Mouse (Mus musculus): ENCODE results near the gene Tbxas1. TPM values are rescaled to one million over a fixed set of nuclear protein-coding genes. Genes with fewer than 3 reads are reported as not detected.
A peak's percentile ranks its signal among the peaks of the same experiment; 100 is the strongest.

Gene Tbxas1
- total RNA-seq, 1 experiment from 2014 or later, result 19.2 TPM

DNA sequence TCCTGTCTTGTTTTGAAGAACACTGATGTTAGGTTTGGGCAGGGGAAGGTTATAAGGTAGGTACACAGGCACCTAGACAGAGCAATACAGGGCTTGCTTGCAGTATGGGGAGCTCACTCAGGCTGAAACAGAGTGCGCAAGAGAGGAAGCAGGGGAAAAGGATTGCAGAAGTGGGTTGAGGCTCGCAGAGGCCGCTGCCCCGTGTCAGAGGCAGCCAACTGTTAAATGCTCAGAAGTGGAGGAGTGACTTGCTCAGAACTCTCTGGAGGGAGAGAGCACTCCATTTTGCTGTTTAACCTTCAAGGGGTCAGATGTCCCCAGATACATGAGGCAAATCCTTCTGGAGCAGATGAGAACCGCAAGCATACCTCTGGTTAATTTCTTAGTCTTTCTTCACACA, 132.0 kb downstream of the Tbxas1 start:
- peak; percentile 88 for ATAC-seq (replicated peaks; ENCODE audit: insufficient number of reproducible peaks, low FRiP score, low TSS enrichment, poor library complexity, severe bottlenecking)

DNA sequence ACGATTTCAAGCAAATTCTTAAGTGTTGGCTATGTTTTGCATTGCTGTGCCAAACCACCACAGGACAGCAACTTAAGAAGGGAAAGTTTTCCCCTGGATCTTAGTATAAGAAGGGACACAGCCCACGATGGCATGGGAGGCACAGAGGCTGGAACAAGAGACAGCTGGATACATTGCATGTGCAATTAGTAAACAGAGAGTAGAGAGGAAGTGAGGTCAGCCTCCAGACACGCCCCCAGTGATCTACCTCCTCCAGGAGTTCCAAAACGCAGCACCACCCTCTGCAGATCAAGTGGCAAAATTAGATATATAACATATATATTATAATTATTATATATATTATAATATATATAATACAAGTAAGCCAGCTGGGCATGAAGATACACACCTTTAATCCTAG, 132.9 kb downstream of the Tbxas1 start:
- no peak for ATAC-seq (replicated peaks; ENCODE audit: insufficient number of reproducible peaks, low FRiP score, low TSS enrichment, poor library complexity, severe bottlenecking)

DNA sequence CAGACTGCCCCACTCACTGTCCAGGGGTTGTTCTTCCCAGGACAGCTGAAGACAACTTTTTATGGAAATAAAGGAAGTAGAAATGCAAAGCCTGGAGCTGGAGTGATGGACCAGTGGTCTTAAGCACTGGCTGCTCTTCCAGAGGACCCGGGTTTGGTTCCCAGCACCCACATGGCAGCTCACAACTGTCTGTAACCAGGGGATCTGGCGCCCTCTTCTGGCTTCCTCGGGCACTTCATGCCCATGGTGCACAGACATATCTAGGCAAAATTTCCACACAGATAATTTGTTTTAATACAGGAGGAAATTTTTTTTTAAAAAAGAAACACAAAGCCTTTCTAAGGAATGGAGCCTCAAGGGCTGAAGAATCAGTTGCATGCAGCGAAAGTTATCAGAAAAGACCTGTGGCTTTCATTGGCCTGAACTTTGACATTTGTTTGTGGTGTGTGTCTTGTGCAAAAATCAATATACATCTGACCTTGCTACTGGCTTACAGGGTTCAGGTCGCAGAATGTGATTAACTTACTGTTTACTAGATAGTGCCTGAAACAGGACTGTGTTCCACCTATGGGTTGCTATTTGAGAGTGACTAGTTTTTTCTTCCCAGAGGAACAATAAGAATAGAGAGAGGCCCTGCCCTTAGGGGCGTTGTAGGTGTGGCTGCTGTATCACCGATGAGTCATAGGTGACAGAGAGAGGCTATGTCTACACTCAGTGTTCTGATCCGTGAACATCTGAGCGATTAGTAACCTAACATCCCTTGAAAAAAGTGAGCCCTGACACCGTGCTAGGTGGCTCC, 138.0 kb downstream of the Tbxas1 start:
- no peak for ATAC-seq (replicated peaks; ENCODE audit: insufficient number of reproducible peaks, low FRiP score, low TSS enrichment, poor library complexity, severe bottlenecking)

DNA sequence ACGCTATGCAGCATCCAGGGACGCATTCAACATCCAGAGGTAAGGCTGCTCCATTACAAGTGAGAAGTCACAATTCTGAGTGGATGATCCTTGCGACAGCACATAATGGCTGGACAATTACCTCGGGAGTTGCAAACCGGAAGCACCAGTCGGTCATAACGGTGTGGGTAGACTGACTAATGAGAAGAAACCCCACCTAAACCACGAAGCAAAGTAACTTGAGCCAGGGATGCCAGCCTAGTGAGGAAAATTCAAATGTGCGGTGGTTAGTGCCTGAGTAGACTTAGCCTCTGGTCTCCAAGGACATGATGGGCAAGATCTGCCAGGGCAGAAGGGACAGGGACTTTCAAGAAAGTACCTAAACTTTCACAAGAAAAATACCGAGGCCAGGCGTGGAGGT, 142.7 kb downstream of the Tbxas1 start:
- ATAC-seq (replicated peaks; ENCODE audit: insufficient number of reproducible peaks, low FRiP score, low TSS enrichment, poor library complexity, severe bottlenecking), result no peak

DNA sequence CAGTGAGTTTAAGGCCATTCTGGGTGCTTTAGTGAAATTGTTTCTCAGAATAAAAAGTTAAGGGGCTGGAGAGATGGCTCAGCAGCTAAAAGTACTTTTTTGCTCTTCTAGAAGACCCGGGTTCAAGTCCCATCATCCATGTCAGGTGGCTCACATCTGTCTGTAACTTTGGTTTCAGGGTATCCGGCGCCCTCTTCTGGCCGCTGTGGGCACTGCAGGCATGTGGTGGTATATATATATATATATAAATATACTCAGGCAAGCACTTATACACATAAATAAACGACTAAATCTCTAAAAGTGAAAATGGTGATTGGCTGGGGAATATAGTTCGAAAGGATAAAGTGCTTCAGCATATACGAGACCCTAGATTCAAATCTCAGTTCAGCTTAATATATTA, 143.6 kb downstream of the Tbxas1 start:
- no peak for ATAC-seq (replicated peaks; ENCODE audit: insufficient number of reproducible peaks, low FRiP score, low TSS enrichment, poor library complexity, severe bottlenecking)

DNA sequence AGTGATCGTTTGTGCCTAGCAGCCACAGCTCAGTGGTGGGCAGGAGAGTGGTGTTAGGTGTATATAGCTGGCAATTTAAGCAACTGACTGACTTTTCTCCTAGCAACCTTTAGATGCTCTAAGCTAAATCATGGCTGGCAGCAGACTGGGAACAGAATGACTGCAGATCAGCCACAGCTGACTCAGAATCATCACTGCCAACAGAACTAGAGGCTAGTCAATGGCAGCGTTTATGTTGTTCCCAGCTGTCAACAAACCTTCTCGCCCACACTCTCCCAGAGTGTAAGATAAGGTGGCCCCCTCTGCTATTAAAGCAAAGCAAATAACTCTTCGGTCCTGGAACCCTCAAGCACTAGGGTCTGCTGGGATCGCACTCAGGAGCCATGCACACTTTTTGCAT, 144.0 kb downstream of the Tbxas1 start:
- no peak for ATAC-seq (replicated peaks; ENCODE audit: insufficient number of reproducible peaks, low FRiP score, low TSS enrichment, poor library complexity, severe bottlenecking)

DNA sequence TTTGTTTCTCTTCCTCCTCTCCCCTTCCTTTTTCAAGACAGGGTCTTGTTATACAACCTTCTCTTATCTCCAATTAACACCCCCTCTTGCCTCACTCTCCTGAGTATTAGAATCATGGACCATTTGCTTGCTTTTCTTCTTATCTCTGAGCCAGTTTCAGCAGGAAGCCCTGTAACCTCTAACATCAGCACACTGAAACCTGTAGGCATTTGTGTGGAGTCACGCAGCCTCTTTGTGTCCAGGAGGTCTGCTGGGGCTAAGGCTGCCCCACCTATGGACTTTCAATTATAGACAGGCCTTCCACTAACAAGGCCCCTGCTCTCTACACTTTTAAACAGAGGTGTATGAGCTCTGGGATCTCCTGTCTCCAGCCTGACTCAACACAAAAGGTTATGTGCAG, 146.7 kb downstream of the Tbxas1 start:
- no peak for ATAC-seq (replicated peaks; ENCODE audit: insufficient number of reproducible peaks, low FRiP score, low TSS enrichment, poor library complexity, severe bottlenecking)

DNA sequence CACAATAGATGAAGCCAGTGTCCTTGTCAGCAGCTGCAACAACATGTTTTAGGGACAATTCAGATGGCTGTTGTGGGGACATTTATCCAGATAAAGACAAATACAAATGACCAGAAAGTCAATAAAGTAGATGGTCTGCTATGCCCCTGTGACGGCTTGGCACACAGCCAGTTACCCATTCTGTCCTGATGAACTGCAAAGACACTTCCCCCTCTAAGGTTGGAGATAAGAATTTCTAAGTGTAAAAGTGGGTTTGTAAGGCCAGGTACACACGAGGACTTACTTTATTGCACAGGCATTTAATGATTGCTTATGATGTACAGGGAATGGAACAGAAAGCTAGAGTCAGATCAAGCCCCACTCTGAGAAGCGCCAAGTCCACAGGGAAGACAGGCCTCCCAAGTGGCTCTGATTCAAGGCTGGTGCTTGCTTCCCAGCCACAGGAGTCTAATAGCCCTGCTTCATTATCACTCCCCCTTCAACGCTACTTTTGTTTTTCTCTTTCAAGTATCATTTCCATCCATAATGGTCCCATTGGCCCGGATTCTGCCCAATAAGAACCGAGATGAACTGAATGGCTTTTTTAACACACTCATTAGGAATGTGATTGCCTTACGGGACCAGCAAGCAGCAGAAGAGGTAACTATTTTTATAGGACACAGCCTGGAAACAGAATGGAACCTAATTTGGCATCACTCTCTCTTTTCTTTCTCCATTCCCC, 147.4 kb downstream of the Tbxas1 start:
- ATAC-seq (replicated peaks; ENCODE audit: insufficient number of reproducible peaks, low FRiP score, low TSS enrichment, poor library complexity, severe bottlenecking), result no peak

DNA sequence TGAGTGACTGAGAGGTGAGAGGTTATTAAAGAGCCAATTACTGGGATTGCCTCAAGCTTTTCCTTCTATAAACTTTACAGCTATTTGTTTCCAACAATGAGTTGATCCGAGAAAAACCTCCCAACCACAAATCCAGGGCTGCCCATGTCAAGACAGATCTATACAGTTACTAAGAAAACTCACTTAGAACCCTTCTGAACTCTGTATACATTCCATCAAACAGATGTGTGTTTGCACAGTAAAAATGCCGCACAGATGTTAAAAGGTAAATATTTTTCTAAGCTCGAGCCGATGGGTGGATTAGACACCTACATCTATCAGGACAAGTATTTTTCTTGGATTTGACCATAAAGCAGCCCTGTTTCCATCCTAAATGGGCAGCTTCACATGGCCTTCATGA, 149.4 kb downstream of the Tbxas1 start:
- no peak for ATAC-seq (replicated peaks; ENCODE audit: insufficient number of reproducible peaks, low FRiP score, low TSS enrichment, poor library complexity, severe bottlenecking)

DNA sequence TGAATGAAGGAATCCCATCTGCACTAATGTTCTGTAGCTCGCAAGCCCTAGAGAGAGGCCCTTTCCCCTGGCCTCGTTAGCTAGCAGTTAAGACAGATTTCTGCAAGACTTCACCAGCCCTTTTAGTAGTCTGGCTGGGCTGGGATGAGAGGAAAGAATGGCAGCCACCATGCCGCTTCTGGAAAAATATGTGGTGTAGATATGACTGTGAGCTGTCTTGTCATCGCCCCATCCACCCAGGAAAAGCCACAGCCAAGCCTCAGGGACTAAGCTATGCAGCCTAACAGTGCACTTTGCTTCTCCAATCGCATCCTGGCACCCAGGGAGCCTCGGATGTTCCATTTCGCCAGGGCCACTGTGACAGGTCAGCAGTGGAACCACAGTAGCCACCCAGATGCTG, 149.8 kb downstream of the Tbxas1 start:
- ATAC-seq (replicated peaks; ENCODE audit: insufficient number of reproducible peaks, low FRiP score, low TSS enrichment, poor library complexity, severe bottlenecking), result no peak

DNA sequence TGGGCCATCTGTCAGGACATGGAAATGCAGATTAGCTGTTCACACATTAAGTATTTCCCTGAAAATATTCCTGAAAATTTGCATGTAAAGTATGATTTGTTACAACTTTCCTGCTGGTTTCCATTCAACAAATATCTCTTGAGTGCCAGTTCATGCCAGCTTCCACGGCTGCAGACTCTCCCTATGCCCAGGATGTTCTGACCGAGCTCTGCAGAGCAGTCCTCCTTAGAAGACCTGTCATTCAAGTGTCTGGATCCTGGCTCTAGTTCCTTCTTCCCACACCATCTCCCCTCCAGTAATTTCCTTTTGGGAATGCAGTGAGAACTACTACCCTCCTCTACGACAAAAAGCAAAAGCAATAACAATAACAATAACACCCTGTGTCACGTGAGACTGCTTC, 155.5 kb downstream of the Tbxas1 start:
- no peak for ATAC-seq (replicated peaks; ENCODE audit: insufficient number of reproducible peaks, low FRiP score, low TSS enrichment, poor library complexity, severe bottlenecking)

DNA sequence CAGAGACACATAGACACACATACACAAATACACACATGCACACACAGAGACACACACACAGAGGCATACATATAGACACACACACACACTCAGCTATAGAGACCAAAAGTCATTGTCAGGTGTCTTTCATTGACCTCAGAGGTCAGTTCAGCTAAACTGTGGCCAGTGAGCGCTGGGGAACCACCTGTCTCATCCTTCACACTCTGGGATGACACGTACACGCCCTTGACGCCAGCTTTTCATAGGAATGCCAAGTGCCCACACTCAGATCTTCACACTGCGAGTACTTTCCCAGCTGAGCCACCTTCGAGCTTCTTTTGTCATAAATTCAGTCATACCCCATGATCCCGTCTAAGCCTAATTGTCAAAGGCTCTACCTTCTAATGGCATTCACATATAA, 158.5 kb downstream of the Tbxas1 start:
- no peak for ATAC-seq (replicated peaks; ENCODE audit: insufficient number of reproducible peaks, low FRiP score, low TSS enrichment, poor library complexity, severe bottlenecking)

DNA sequence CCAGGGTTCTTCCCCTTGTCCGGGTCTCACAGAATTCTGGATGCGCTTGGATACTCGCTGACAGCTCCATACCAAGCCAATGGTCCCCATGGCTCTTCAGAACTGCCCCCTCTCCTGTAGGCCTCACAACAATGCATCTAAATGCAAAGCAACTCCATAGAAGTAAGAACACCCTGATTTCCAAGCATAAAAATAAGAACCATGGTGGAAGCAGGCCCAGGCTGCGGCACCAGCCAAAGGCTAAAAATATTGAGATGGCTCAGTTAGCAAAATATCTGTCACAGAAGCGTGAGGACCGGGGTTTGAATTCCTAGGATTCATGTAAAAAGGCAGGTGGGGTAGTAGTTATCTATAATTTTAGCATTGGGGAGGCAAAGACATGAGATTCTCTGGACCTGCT, 159.8 kb downstream of the Tbxas1 start:
- ATAC-seq (replicated peaks; ENCODE audit: insufficient number of reproducible peaks, low FRiP score, low TSS enrichment, poor library complexity, severe bottlenecking), result no peak

DNA sequence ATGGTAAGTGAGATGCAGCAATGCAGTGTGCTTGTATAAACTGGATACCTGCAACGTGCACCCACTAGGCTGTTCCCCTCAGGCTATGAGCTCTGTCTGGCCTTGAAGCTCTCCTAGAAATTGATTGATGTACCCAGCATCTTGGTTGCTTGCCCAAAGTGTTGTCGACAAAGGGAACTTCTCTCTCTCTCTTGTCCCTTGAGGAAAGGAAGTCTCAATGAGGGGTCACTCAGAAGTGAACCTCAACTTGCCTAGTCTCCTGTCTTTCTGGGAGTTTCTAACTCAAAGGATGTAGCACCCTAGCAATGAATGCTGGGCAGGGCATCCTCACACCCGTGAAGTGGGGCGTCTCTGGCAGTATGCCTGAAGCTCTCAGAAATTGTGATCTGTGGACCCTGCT, 161.0 kb downstream of the Tbxas1 start:
- no peak for ATAC-seq (replicated peaks; ENCODE audit: insufficient number of reproducible peaks, low FRiP score, low TSS enrichment, poor library complexity, severe bottlenecking)

DNA sequence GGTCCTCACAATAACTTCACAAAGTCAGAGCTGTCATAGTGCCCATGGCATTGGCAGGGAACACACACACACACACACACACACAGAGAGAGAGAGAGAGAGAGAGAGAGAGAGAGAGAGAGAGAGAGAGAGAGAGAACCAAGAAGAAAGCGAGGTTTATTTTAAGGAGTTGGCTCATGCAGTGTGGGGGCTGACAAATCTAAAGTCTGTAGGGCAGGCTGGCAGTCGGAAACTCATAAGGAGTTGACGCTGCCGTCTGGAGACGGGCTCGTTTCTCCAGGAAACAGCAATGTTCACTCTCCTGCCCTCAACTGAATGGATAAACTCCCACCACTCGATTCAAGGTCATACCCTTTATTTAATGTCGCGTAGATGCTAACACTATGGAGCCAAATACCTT, 165.2 kb downstream of the Tbxas1 start:
- no peak for ATAC-seq (replicated peaks; ENCODE audit: insufficient number of reproducible peaks, low FRiP score, low TSS enrichment, poor library complexity, severe bottlenecking)

DNA sequence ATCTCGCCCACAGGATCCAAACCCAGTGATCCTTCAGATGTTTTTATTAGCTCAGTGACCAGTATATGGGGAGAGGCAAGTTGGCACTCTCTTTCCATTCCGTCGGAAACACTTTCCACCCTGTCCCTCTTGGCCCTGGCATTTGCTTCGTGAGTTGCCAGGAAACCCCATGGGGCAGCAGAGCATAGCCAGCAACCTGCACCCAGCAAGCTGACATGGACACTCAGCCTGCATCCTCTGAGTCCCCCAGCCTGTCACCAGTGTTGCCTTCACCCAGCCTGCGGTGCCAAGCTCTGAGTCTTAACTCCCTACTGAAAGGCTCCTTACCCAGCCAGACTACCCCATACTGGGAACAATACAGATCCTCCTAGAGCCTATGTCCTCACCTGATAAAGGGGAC, 173.9 kb downstream of the Tbxas1 start:
- no peak for ATAC-seq (replicated peaks; ENCODE audit: insufficient number of reproducible peaks, low FRiP score, low TSS enrichment, poor library complexity, severe bottlenecking)

DNA sequence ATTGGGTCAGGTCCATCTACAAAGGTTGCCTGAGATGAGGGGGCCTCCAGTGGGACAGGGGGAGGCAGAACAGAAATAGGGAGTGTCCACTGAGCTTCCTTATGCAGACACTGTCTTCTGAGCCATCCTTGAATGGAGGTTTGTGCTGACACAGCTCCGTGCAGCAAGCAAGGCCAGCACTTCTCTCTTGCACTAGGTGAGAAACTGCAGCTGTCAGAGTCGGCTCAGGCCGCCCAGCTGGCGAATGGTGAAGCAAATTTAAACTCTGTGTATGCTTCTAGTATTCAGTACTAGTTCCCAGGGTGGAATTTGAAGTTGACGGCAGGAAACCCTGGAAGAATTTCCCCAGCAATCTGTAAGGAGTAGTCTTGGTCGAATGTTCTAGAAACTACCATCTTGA, 175.6 kb downstream of the Tbxas1 start:
- ATAC-seq (replicated peaks; ENCODE audit: insufficient number of reproducible peaks, low FRiP score, low TSS enrichment, poor library complexity, severe bottlenecking), result no peak

DNA sequence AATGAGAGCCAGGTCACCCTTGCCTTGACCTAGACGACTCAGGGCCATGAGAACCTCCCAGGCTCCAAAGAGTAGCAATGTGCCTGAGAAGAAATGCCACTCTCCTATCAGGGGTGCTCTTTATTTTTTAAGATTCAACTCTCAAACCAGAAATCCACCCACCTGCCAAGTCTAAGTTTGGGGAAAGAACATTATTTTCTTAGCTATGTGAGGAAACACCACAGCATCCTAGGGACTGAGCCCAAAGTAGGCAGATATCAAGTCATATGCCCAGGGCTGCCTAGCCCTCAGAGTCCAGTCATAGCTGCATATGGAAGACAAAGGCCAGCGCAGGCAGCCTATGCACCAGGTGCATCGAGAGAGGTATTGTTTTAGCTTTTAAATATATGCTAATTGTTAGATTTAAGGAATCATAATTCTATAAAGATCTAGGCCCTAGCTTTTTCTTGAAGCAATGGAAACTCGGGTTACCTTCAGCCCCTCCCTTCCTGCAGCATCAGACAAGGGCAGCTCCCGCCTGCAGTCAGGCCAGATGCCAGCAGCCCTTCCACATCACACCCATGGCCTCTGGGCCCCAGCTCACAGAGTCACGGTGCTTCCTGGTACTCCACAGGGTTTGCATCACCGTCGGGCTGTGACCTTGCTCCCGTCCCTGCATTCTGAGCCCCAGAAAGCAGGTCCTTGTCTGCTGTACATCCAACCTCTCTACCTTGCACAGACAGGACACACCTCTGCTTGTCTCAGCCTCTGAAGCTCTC, 176.8 kb downstream of the Tbxas1 start:
- no peak for ATAC-seq (replicated peaks; ENCODE audit: insufficient number of reproducible peaks, low FRiP score, low TSS enrichment, poor library complexity, severe bottlenecking)

DNA sequence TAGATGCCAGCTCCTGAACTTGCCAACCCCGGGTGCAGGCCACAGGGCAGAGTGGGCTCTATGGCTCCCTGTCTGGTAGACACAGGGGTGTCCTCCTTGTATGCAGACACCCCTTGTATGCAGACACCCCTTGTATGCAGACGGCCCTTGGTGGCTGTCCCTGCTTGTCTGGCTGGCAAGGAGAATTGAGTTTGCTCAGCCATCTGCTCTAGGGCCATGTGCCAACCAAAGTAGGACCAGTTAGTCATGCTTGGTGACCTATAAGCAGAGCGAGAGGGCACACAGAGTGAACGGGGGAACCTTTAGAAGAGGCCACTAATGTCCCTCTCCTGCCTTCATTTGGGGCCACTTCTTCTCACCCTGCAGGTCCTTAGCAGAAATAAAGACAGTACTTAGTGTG, 177.4 kb downstream of the Tbxas1 start:
- ATAC-seq (replicated peaks; ENCODE audit: insufficient number of reproducible peaks, low FRiP score, low TSS enrichment, poor library complexity, severe bottlenecking), result no peak
